Mouse (Mus musculus): ENCODE data around the gene Gfap.

Gene Gfap

GRCm38 (mm10) chr11:102837385-102837784, 63.3 kb downstream of the Gfap start:
- no peak for DNase-seq (ENCODE audit: low spot score in 2 of 2)

Measured in spleen, postnatal 14 days (tissue).